Mouse (Mus musculus) liver, embryonic 13.5 days (tissue): ENCODE measurements around the gene Gm12569. TPM values are rescaled to one million over a fixed set of nuclear protein-coding genes. Genes with fewer than 3 reads are reported as not detected.

Experiments
- ATAC-seq: fragments of 200-750 bp; cut with Nextera tagmentation; 2 replicates; pipeline ENCODE4 v1.8.0; 2017; ENCODE audit warnings: low read depth, mild to moderate bottlenecking, moderate number of reproducible peaks, moderate library complexity
- DNase-seq: peaks from one replicate; pipeline ENCODE4 v3.0.0; 2022
- H3K27ac ChIP-seq: fragments of 300-500 bp; sonication (generic); 2 replicates; pipeline ENCODE4 v1.5.1; 2015; ENCODE audit warnings: moderate library complexity, mild to moderate bottlenecking, inconsistent platforms
- H3K27me3 ChIP-seq: fragments of 300-500 bp; sonication (generic); 2 replicates; pipeline ENCODE4 v1.6.1; 2015; ENCODE audit warnings: mild to moderate bottlenecking, inconsistent platforms
- H3K36me3 ChIP-seq: fragments of 300-500 bp; sonication (generic); 2 replicates; pipeline ENCODE4 v1.6.1; 2015; ENCODE audit warnings: mild to moderate bottlenecking, inconsistent platforms
- H3K4me1 ChIP-seq: fragments of 300-500 bp; sonication (generic); replicated peaks from 2 replicates; pipeline ENCODE4 v1.6.1; 2015; ENCODE audit warnings: inconsistent platforms
- H3K4me2 ChIP-seq: fragments of 300-500 bp; sonication (generic); 2 replicates; pipeline ENCODE4 v1.6.1; 2015; ENCODE audit warnings: inconsistent platforms, mild to moderate bottlenecking, moderate library complexity
- H3K4me3 ChIP-seq: fragments of 300-500 bp; sonication (generic); replicated peaks from 2 replicates; pipeline ENCODE4 v1.5.1; 2015; ENCODE audit warnings: mild to moderate bottlenecking, inconsistent platforms
- H3K9ac ChIP-seq: fragments of 300-500 bp; sonication (generic); 2 replicates; pipeline ENCODE4 v1.6.1; 2015; ENCODE audit warnings: mild to moderate bottlenecking, inconsistent platforms
- H3K9me3 ChIP-seq: fragments of 300-500 bp; sonication (generic); replicated peaks from 2 replicates; pipeline ENCODE4 v1.6.1; 2016; ENCODE audit warnings: inconsistent platforms
- WGBS: fragments of 180-500 bp; shearing (Covaris S2); methylation state at CpG from one replicate; pipeline ENCODE4 v1.1.7; 2015; ENCODE audit not compliant: insufficient replicate concordance; 5-methylcytosine and 5-hydroxymethylcytosine counted together
- polyA plus RNA-seq: library from polyadenylated mRNA; unstranded; fragments of >200 nt; fragmentation: Nextera tagmentation; extraction: Ambion mirVana; gene quantifications from 2 replicates; pipeline ENCODE4 v1.2.1, GENCODE M21; 2015

Gene Gm12569
- polyA plus RNA-seq = not detected in 2 replicates

DNA sequence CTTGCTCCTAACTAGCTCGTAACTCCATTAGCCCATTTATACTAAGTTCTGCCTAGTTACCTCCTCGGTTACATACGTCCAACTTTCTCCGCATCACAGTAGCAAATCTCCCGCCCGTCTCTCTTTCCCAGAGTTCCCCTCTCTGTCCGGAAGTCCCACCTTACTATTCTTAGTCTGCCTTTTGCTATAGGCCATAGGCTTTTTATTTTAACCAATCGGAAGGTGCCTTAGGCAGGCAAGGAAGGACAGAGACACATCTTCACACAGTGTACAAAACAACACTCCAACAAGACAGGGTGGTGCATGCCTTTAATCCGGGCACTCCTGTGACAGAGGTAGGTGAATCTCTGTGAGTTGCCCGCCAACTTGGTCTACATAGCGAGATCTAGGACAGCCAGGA is at the start of gene Gm12569:
TSS of gene Gm12569 (plus strand) at position 166 of the 400 bp plus-strand sequence.
- no peaks in the 10 kb centered on the region for H3K4me1 ChIP-seq
- no peaks in the 10 kb centered on the region for H3K36me3 ChIP-seq
- DNase-seq = no peak
- no peak within 1 kb of the TSS for H3K9ac ChIP-seq
- 69% methylated on average over 11 of the region's 11 CpGs for WGBS
- H3K4me2 ChIP-seq = no peak within 1 kb of the TSS
- no peak for ATAC-seq
- H3K27me3 ChIP-seq = no peaks in the 10 kb centered on the region
- no peak within 1 kb of the TSS for H3K27ac ChIP-seq
- no peak within 1 kb of the TSS for H3K4me3 ChIP-seq
- no peaks in the 10 kb centered on the region; the same call in 1 of the 2 replicates for H3K9me3 ChIP-seq

- Histone ChIP-seq H3K27me3 (no peaks in the 10 kb centered on the region), H3K9ac (no peak overlapping the region), H3K4me1 (no peaks in the 10 kb centered on the region), H3K36me3 (no peaks in the 10 kb centered on the region), H3K27ac (no peak overlapping the region), H3K4me2 (no peak overlapping the region), H3K4me3 (no peak overlapping the region), H3K9me3 (no peaks in the 10 kb centered on the region)
- no peak for DNase-seq
- ATAC-seq = no peak
- 66% methylated on average over 5 of the region's 5 CpGs for WGBS
These were observed 17.5 kb upstream of the Gm12569 start for GRCm38 (mm10) chr11:51202726-51203125.

DNA sequence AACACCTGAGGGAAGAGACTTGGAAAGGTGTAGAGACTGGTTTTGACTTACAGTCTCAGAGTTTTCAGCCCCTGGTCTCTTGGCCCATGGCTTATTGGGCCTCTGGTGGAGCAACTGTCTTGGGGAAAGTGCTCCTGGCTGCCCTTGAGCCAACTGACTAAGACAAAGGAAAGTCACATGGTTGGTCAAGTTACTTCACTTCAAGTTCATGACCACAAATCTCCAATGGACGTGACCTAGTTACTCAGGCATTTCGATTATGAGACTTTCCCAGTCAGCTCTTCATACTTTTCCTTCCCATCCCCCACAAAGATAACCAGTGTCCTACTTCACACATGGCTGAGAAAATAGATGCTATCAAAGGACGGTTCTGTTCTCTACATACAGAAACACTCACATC is 12.5 kb upstream of the Gm12569 start:
- H3K4me3 ChIP-seq = no peak overlapping the region
- 60% methylated on average over 3 of the region's 3 CpGs for WGBS
- H3K27ac ChIP-seq = no peak overlapping the region
- DNase-seq (no peak), ATAC-seq (no peak)
- no peaks in the 10 kb centered on the region for H3K9me3 ChIP-seq
- H3K36me3 ChIP-seq = no peaks in the 10 kb centered on the region
- H3K4me2 ChIP-seq = no peak overlapping the region
- H3K4me1 ChIP-seq = no peaks in the 10 kb centered on the region
- no peak overlapping the region for H3K9ac ChIP-seq
- no peaks in the 10 kb centered on the region for H3K27me3 ChIP-seq

- ATAC-seq = no peak
- no peak overlapping the region for H3K9ac ChIP-seq
- no peak overlapping the region for H3K4me2 ChIP-seq
- 62% methylated on average over 5 of the region's 5 CpGs for WGBS
- no peak overlapping the region for H3K27ac ChIP-seq
- H3K4me1 ChIP-seq = no peaks in the 10 kb centered on the region
- no peak for DNase-seq
- no peaks in the 10 kb centered on the region for H3K36me3 ChIP-seq
- no peaks in the 10 kb centered on the region for H3K27me3 ChIP-seq
- H3K9me3 ChIP-seq = no peaks in the 10 kb centered on the region
- H3K4me3 ChIP-seq = no peak overlapping the region
These were observed 8.8 kb upstream of the Gm12569 start for GRCm38 (mm10) chr11:51211426-51211825.

DNA sequence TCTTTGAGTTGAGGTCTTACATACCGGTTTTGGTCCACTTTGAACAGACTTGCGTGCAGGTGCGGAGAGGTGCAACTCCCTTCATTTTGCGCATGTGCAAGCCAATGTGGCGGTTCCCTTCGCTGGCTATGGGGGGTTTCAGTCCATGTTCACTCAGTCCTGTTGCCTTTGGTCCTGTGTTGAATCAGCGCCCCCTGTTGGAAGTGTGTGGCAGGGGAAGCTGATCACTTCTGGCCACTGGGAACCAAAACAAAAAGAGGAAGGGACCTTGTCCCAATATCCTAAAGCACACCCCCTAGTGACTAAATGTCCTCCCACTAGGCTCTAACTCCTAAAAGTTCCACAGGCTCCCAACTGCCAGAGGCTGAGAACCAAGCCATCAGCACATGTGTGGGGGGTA is 6.3 kb upstream of the Gm12569 start:
- ATAC-seq (no peak), DNase-seq (no peak)
- no peak overlapping the region for H3K9ac ChIP-seq
- no peak overlapping the region for H3K27ac ChIP-seq
- H3K4me3 ChIP-seq = no peak overlapping the region
- no peaks in the 10 kb centered on the region; the same call in 1 of the 2 replicates for H3K9me3 ChIP-seq
- H3K4me1 ChIP-seq = no peaks in the 10 kb centered on the region
- 76% methylated on average over 7 of the region's 7 CpGs for WGBS
- H3K4me2 ChIP-seq = no peak overlapping the region
- H3K27me3 ChIP-seq = no peaks in the 10 kb centered on the region
- no peaks in the 10 kb centered on the region for H3K36me3 ChIP-seq

GRCm38 (mm10) chr11:51219396-51219980 is 785 bp upstream of the Gm12569 start:
- Histone ChIP-seq H3K4me2 (no peak overlapping the region), H3K4me3 (no peak overlapping the region), H3K4me1 (no peaks in the 10 kb centered on the region), H3K27ac (no peak overlapping the region), H3K9ac (no peak overlapping the region), H3K9me3 (no peaks in the 10 kb centered on the region; the same call in 1 of the 2 replicates), H3K27me3 (no peaks in the 10 kb centered on the region), H3K36me3 (no peaks in the 10 kb centered on the region)
- ATAC-seq (no peak), DNase-seq (no peak)
- WGBS = 74% methylated on average over 12 of the region's 12 CpGs

DNA sequence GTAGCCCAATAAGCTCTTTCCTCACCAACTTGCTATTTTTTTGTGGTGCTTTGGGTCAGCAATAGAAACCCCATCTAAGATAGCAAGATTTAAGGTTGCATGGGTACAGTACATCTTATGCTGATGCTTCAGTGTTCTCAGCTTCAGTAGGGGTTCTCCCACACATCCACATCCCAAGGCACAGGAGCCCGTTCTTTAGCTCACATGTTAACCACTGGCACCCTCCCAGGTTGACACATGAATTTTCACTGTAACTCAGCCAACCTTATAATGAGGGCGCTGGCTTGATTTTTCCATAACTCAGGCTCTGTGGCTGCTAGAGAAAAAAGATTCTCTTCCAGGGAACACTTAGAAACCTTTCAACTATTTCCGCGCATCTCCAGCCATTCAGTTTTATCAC is 6.8 kb downstream of the Gm12569 start:
- DNase-seq = no peak
- 71% methylated on average over 4 of the region's 4 CpGs for WGBS

GRCm38 (mm10) chr11:51234626-51235025 is 14.4 kb downstream of the Gm12569 start:
- ATAC-seq = no peak
- no peak overlapping the region for H3K4me2 ChIP-seq
- no peak overlapping the region for H3K9ac ChIP-seq
- H3K4me1 ChIP-seq = no peaks in the 10 kb centered on the region
- H3K4me3 ChIP-seq = no peak overlapping the region
- 62% methylated on average over 9 of the region's 9 CpGs for WGBS
- no peak overlapping the region for H3K27ac ChIP-seq
- DNase-seq = no peak
- H3K9me3 ChIP-seq = no peaks in the 10 kb centered on the region
- no peaks in the 10 kb centered on the region for H3K36me3 ChIP-seq
- no peaks in the 10 kb centered on the region for H3K27me3 ChIP-seq

More for the DNA sequence above, 6.8 kb downstream of the Gm12569 start:
- H3K4me2 ChIP-seq = no peak overlapping the region
- no peak overlapping the region for H3K27ac ChIP-seq
- H3K9ac ChIP-seq = no peak overlapping the region
- no peaks in the 10 kb centered on the region for H3K36me3 ChIP-seq
- no peaks in the 10 kb centered on the region for H3K27me3 ChIP-seq
- no peak overlapping the region for H3K4me3 ChIP-seq
- H3K9me3 ChIP-seq = no peaks in the 10 kb centered on the region
- no peaks in the 10 kb centered on the region for H3K4me1 ChIP-seq
- no peak for ATAC-seq

GRCm38 (mm10) chr11:51242897-51243296 is 22.6 kb downstream of the Gm12569 start:
- DNase-seq (no peak), ATAC-seq (no peak)
- H3K9ac ChIP-seq = no peak overlapping the region
- H3K9me3 ChIP-seq = no peaks in the 10 kb centered on the region
- H3K27me3 ChIP-seq = no peaks in the 10 kb centered on the region
- no peak overlapping the region for H3K4me2 ChIP-seq
- no peak overlapping the region for H3K27ac ChIP-seq
- no peak overlapping the region for H3K4me3 ChIP-seq
- WGBS = 56% methylated on average over 2 of the region's 2 CpGs
- no peaks in the 10 kb centered on the region for H3K36me3 ChIP-seq
- no peaks in the 10 kb centered on the region for H3K4me1 ChIP-seq

GRCm38 (mm10) chr11:51257006-51257405 is 36.7 kb downstream of the Gm12569 start:
- no peak for ATAC-seq
- no peak overlapping the region for H3K4me2 ChIP-seq
- 61% methylated on average over 4 of the region's 4 CpGs for WGBS
- no peaks in the 10 kb centered on the region for H3K9me3 ChIP-seq
- H3K4me1 ChIP-seq = peaks cover 6% of the 10 kb centered on the region
- no peak overlapping the region for H3K27ac ChIP-seq
- no peak for DNase-seq
- H3K36me3 ChIP-seq = no peaks in the 10 kb centered on the region
- H3K4me3 ChIP-seq = no peak overlapping the region
- 0 out of 2 replicates have a peak, but pooled peaks cover 6% of the 10 kb centered on the region for H3K27me3 ChIP-seq
- H3K9ac ChIP-seq = no peak overlapping the region

- ATAC-seq (no peak), DNase-seq (no peak)
- Histone ChIP-seq H3K9me3 (no peaks in the 10 kb centered on the region), H3K27me3 (0 out of 2 replicates have a peak, but pooled peaks cover 6% of the 10 kb centered on the region), H3K36me3 (peaks cover 5% of the 10 kb centered on the region), H3K9ac (peak within 1 kb of the TSS; percentile 78), H3K4me3 (peak within 1 kb of the TSS; percentile 98), H3K27ac (peak within 1 kb of the TSS; percentile 95), H3K4me1 (peaks cover 38% of the 10 kb centered on the region), H3K4me2 (peak within 1 kb of the TSS; percentile 86)
- 54% methylated on average over 3 of the region's 3 CpGs for WGBS
These were observed 41.5 kb downstream of the Gm12569 start, which contains the start of gene Clk4 for GRCm38 (mm10) chr11:51261680-51262219. Clk4 (plus strand) TSS chr11:51261730.
